Mouse (Mus musculus) adrenal gland, postnatal 4 days (tissue): Measurements from ENCODE around the gene Nup37. TPM values are rescaled to one million over a fixed set of nuclear protein-coding genes. Genes with fewer than 3 reads are reported as not detected.

Experiments
- DNase-seq, 2 experiments: peaks; one replicate each; pipeline ENCODE4 v3.0.0; 2021 to 2022; ENCODE audit warnings: low spot score in 2 of 2, mixed read lengths in 2 of 2
- long read RNA-seq, 2 experiments: library from polyadenylated mRNA; stranded (forward); transcript quantifications; one replicate each; pipeline ENCODE4 v2.0.0; 2021
- total RNA-seq, 2 experiments: library from RNA; stranded (reverse); gene quantifications; 2 replicates each; pipeline ENCODE4 v1.2.3; 2021

Nup37 gene
- 10 to 100 TPM; 21.5 to 22.3 TPM for total RNA-seq
- long read RNA-seq, experiment 1, transcript Nup37-201 (10 exons, 1,267 nt): major isoform, 7 of 7 reads
- long read RNA-seq, experiment 1, partial matches to known transcripts: 0 of 7 reads
- long read RNA-seq, experiment 1, other reads (novel, unspliced or antisense): 0 of 7 reads
- long read RNA-seq, experiment 2, transcript Nup37-201 (10 exons, 1,267 nt): major isoform, 17 of 21 reads
- long read RNA-seq, experiment 2, partial matches to known transcripts: 1 of 21 reads
- long read RNA-seq, experiment 2, other reads (novel, unspliced or antisense): 1 of 21 reads

DNA sequence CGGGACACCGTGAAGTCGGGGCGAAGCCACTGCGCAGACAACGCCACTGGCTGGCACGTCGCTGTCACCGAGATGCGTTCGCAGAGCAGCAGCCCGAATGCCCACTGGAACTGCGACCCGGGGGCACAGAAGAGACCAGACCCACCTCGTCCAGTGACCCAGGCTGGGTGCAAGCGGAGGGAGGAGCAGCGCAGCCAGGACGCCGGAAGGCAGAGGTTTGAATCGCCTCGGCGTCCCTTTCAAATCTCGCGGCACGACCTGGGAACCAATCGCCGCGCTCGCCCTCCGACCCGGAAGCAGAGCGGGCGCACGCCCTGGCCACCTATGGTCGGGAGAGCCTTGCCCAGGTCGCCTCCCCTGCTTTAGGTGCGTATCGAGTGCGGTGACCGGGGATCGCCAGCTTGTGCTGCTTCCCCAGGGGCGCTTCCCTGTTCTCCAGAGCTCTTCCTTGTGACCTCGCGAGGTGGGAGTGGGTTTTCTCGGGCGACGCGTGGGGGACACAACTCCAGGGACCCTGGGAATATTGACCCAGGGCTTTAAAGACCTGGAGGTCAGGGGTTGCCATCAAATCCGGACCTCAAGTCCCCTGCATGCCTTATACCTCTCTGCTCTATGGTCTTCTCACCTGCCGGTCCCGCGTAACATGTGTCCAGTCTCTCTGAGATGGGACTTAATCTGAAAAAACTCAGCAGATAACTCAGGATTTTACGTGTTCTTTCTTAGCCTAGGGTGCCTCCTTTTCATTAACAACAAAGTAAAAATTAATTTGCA, at the start of gene Nup37, which contains the start of gene Parpbp:
Gene Nup37, plus strand, starts transcription at position 286 of the 771 bp plus-strand sequence.
Gene Parpbp, minus strand, starts transcription at position 235 of the 771 bp plus-strand sequence.
- peak; percentile 79 to 82 for DNase-seq

DNA sequence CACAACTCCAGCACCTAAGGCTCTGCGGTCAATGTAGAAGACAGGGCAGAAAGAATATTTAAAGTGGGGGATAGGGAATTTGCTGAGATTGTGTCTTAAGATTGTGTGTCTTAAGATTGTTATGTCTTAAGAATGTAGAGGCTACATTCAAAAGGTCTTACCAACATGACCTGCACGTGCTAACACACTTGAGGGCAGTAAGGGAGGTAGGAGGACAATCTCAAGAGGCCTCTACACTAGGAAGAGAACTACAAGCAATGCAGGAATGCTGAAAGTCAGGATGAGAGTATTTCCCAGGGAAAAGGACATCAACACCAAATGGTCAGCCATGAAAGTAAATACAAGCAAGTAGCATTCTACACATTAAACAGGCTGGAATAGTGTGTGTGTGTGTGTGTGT, 40.6 kb upstream of the Nup37 start:
- DNase-seq: no peak

DNA sequence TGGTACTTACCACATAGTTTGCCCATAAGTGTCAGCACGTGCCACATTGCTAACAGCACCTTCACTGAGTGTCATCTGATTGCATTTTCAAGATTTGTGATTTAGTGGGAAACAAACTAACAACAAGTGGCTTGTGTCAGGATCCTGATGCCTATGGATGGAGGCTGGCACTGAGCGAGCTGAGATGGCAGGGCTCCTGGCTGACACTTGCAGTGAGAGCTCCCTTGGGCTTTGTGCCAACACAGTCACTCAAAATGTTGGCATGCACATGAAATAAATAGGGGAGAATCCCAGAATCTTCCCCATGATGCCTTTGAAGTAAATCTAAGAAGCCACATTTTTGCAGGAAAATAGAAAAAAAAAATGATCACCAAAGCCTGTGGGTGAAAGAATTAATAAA, 33.5 kb upstream of the Nup37 start:
- DNase-seq: no peak

DNA sequence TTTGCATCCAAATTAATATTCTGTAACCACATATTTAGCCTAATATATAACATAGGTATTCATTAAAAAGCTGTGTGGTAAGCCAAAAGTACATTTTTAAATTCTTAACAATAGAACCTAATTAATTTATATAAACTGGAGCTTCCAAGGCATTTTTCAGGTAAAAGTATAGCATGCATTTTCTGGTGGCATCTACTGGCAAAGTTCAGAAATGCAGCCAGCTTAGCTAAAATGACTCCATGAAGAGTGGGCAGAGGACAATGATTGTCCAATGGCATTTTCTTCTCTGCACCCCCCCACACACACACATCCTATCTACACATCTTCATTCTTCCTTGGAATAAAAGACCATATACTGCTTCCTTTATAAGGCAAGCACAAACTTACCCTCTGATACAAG, 27.1 kb upstream of the Nup37 start:
- DNase-seq: no peak

DNA sequence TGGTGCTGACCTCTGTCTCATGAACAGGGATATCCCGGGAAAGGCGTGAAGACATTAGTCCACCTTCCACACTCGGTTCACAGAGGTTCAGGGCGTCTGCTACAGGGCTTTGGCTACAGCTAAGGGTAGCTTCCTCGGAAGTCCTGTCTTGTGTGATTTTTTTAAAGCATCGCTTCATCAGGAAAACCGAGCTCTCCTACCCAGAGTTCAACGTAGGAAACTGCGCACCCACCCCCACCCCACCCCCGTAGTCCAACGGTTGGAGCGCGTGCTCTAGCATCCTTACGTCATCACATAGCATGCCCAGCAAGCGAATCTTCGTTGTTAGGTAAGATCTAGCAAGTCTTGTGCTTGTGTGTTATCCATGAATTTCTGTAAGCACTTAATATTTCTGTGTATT, 11.2 kb upstream of the Nup37 start:
- DNase-seq: no peak

DNA sequence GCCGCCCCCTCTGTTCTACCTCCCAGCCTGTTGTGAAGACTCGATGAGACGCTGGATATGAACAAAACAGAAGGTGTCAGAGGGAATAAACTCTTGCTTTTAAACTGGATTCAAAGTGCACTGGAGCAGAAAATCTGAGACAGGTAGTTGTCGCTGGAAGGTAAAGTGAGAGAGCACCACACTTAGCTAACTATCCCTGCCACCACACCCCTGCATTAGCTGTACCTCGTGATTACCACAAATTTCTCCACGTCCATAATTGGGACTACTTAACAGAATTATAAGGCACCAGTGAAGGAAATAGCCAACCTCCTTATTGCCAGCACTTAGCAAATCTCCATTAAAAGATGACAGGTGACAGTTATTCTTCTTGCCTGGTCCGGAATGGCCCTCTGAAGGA, 605 bp upstream of the Nup37 start:
- no peak for DNase-seq

DNA sequence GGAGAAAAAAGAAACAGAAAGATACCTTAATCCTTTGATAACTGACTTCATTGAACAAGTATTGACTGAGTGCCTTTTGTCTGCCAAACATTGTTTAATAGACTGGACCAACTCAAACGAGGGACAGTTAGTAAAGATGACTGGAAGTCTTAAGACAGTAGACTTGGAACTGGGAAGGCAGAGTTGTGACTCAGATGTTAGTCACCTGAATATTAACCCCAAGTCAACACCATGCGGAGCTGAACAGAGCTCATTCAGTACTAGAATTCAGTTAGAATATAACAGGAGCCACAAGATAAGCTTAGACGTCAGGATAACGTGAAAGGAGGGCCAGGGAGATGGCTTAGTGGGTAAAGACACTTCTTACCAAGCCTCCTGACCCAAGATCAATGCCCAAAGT, 3.6 kb downstream of the Nup37 start:
- no peak for DNase-seq

DNA sequence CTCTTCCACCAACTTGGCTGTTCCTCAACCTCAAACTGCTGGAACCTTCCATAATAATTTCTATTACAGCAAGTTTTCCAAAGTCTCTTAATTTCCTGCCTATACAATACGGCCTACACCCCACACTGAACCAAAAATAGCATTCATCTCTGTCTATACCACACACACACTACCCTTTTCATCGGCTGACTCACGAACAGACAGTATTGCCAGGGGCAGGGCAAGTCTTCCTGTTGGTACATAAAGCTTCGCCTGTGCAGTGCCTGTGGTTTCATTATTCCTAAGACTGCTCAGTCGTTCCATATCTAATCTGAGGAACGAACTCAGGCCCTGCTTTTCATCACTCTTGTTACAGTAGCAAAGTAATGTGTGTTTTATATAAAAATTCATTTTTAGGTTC, 4.9 kb downstream of the Nup37 start:
- no peak for DNase-seq

DNA sequence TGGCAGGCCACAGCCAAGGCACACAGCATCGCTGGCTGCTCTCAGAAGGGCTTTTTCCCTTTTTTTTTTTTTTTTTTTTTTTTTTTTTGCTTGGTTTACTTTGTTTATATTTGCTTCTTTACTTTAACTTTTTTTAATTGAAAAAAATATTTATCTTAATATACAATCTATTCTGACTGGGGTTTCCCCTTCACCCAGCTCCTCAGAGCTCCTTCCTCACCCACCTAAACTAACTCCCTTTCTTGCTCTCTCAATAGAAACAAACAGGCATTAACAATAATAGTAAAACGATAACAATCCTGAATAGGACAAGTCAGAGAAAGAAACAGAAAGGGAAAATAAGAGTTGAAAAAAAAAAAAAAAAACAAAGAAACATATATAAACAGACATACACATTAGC, 15.3 kb downstream of the Nup37 start:
- no peak for DNase-seq

DNA sequence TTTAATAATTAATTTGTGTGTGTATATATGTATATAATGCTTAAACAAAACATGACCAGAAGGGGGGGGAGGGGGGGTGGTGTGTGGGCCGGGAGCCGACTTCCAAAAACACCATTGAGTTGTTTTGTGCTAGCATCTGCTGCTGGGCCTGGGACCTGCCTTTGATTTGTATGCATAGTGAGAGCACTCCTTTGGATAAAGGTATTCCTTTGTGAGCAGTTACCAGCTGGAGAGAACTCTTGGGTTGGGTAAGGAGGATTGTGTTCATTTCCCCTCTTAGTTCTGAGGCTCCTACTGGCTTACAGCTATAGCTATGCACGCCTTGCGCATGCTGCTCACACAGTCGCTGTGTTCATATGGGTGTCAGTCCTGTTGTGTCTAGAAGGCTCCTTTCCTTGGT, 15.9 kb downstream of the Nup37 start:
- DNase-seq: no peak

DNA sequence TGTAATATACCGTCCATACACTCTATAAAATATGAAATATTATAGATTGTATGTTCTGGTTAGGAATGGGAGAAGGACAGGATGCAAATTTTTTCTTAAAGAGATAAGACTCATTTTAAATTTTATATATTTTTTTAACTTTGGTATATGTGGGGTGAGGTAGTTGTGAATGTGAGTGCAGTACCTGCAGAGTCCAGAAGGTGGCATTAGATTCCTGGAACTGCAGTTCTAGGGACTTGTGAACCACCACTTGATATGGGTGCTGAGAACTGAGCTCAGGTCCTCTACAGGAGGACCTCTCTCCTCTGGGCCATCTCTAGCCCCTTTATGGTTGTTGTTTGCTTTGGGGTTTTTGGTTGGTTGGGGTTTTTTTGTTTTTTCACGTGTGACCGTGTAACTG, 19.4 kb downstream of the Nup37 start:
- no peak for DNase-seq

DNA sequence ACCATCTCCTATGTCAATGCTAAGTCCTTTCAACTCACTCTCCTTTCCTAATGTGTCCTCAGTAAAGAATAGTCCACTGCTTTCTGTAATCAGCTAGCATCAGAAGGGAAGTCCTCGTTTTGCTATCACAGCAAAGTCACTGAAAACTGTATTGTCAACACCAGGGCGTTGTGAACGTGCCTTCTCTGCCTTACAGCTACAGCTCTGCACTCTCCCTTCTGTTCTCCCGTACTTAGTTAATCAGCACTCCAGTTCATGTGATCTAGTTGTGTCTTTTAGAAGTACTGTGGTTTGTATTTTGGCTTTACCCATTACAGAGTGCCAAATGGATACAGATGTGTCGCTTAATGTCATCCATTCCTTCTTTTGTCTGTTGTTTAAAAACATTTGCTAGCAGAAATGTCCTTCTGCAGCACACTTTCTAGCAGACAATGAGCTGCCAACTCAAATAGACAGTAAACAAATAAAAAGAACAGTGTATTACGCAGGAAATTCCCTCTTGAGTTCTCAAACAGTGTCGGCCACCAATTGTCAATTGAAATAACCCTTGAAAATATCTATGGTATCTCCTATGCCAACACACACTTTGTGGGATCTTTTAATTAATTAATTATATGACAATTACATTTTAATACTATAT, 20.8 kb downstream of the Nup37 start:
- DNase-seq: no peak

DNA sequence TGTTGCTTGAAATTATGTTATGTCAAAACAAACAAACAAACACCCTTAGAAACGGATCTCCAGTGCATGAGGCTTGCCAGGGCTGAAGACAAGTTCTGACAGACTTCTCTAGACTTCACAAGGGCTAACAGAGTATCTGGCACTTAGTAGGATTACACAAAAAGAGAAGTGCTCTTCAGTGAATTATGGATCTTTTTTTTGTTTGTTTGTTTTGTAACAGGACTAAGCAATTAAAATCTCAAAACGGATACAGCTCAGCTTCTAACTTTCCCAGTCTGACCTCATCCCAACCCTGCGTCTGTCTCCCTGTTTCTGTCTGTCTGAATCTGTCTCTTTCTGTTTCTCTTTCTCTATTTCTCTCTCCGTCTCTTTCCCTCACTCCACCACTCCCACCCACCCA, 53.7 kb downstream of the Nup37 start:
- DNase-seq: no peak

DNA sequence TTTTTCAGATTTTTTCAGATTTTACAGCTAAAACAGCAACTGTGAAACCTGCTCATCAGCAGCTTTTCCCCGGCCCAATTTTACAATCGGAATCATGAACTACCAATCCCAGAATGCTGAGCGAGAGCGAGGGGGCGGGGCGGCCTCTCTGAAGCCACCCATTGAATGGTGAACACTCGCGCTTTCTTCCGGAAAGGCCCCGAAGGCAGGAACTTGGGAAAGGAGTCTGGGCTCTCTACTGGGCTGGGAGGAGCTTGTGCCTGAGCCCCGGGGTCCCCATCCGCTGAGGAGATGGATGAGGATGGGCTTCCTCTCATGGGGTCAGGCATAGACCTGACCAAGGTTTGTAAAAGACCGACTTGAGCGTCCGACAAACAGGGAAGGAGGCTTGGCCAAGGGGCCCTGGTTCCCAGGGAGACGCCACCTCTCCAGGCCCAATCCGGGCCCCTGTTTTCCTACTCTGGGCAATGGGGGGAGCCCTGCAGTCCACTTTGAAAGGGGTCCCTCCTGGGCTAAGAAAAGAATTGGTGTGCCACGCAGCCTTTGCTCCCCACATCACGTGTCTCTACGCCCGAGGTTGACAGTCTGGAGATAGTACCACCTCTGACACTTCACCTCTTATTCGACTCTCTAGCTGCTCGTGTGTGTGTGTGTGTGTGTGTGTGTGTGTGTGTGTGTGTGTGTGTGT, 54.3 kb downstream of the Nup37 start, which contains the start of gene Washc3:
Gene Washc3, plus strand, starts transcription at position 143 of the 688 bp plus-strand sequence.
- DNase-seq: peak; percentile 66 to 83

DNA sequence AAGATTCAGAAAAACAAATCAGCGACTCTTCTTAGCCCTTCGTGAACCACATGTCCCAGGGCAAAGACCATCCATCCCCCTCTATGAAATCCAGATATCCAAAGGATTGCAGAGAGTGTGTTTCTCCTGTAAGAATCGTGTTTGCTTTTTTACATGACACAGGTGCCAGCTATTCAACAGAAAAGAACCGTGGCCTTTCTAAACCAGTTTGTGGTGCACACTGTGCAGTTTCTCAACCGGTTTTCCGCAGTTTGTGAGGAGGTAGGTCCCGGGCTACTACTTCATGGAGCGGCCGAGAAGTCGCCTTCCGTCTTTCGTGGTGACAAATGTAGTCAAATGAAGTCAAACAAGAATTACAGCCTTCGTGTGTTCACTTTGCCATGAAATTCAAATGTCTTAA, 54.9 kb downstream of the Nup37 start:
- no peak for DNase-seq

DNA sequence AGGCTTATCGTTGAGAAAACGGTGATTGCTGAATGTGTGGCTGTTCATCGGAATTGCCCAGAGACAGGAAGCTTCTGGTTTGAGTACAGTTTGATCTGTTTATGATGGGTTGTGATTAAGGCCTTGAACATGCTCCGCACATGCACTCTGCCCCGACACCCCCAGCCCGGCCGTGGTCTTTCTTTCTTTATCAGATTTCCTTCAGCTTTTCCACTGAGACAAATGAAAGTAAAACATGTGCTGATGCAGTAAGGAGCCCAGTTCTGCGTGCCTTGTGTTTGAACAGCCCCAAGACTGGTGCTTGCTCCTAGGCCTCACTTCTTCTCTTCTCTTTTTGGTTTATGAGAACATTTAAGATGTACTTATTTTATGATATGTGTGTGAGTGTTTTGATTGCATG, 55.8 kb downstream of the Nup37 start:
- no peak for DNase-seq

DNA sequence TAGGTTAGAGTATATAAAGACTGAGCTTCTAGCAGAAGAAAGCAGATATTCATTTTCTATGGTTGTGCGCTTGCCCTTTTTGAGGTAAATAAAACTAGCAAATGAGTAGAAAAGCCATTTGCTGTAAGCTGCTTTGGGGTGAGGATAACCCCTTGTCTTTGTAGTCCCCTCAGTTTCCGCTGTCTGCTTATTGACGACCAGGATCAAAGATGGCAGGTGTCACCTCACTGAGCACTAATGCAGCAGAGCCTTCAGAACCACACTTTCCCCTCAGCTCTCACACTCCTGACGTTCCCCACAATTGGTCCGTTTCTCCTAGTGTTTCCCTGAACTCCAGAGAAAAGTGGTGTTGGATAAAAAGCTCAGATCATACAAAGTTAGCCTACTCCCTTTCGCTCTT, 56.4 kb downstream of the Nup37 start:
- no peak for DNase-seq

DNA sequence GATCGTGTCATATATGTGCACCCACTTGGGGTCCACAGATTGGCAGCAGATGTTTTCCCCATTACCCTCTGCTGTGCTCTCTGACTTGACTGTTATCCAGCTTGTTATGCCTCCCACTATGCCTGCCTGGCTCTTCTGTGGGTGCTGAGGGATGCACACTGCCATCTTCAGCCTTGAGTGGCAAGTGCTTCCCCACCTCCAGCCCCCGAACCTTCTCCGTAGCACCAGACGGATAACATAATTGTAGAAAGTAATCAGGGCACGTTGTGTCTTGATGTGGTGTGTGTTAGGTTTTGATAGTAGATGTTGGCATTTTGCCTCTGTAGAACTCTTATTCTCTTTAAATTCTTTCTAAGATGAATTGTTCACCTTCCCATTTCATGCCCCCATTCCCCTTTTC, 65.9 kb downstream of the Nup37 start:
- no peak for DNase-seq

DNA sequence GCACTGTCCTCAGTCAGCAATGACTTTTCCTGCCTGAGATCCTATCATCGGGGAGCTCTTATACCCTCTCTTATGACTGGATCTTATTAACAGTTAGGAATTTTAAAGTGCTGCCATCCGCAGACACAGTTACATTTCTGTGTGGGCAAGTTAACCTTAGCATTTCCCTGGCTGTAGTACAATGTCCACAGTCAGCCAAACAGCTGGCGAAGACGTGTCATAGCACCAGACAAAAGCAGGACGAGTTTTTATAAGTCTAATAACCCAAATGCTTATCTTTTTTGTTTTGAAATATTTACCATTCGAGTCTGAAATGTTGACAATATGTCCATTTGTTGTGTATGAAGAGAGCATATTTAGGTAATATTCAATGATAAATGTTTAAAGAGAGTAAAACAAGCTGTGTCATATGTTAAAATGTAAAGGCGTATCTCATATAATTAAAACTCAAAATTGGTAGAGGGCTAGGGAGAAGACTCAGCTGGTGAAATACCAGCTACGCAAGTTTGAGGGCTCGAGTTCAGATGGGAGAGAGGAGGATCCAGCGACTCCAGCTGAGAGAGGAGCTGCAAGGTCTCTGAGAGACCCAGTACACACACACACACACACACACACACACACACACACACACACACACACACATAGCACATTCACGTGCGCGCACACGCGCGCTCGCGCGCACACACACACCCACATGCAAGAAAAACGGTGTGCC, 68.2 kb downstream of the Nup37 start:
- DNase-seq: no peak

DNA sequence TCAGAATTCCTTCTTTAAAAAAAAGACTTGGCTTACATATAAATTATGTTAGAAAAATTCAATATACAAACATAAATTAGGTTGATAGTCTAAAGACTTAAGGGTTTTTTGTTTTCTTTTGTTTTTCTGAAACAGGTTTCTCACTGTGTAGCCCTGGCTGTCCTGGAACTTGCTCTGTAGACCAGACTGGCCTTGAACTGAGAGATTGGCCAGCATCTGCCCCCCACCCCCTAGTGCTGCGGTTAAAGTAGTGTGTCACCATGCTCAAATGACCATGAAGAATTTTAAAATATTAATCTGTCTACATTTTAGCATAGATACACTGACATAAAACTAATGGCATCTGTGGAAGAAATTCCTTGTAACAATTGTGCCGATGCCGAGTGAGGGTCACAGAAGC, 71.4 kb downstream of the Nup37 start:
- no peak for DNase-seq

DNA sequence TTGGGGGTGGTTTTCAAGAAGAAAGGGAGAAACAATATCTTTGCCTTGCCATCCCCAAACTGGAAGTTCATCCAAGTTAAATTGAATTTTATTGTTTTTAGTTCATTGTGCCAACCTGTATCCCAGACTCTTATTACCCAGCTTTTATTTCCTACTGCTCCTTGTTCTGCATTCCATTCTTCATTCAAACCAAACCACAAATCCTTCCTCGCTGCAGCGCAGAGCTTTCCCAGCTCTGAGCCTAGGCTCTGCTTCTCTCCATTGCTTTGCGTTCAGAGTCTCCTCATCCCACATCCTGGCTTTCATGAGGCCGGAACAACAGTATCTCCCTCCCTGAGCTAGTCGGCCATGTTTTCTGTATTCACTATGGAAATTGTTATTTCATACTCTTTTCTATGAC, 74.9 kb downstream of the Nup37 start:
- DNase-seq: no peak
